8 mouse cellular contexts compared by ENCODE assay signal in genomic region chr3:104789312-104789605, GRCm38 (mm10). TPM values are rescaled to one million over a fixed set of nuclear protein-coding genes. Genes with fewer than 3 reads are reported as not detected.
DNase-seq lines count a peak whose midpoint lies in the region; ATAC-seq lines count a peak whose summit lies in the region.

No protein-coding gene starts in this region.

- peak; percentile 31 for DNase-seq in kidney, adult 9 months
- no peak for DNase-seq in kidney, adult 11 months
- peak; percentile 69 for DNase-seq in embryo, embryonic 11 days
- no peak for DNase-seq in intestine, embryonic 14.5 days (ENCODE audit: low spot score)
- no peak for DNase-seq in midbrain, embryonic 14.5 days
- no peak for DNase-seq in retina, postnatal 1 day
- no peak for DNase-seq in c-Kit-positive CD71-positive TER-119-positive erythroid progenitor cells, embryonic 14.5 days (ENCODE audit: low spot score)
- DNase-seq in left cerebral cortex, adult 9 months (ENCODE audit: low spot score in 2 of 2): no peak

- H3K9me3 ChIP-seq in intestine, embryonic 14.5 days (ENCODE audit: control insufficient read depth, low read length): no peaks in the 10 kb centered on the region
- no peaks in the 10 kb centered on the region for H3K9me3 ChIP-seq in midbrain, embryonic 14.5 days (ENCODE audit: control insufficient read depth, low read length)

- 1% methylated on average over 10 of the region's 10 CpGs for WGBS in intestine, embryonic 14.5 days
- whole genome bisulfite sequencing in midbrain, embryonic 14.5 days: 4% methylated on average over 10 of the region's 10 CpGs

- H3K4me3 ChIP-seq in intestine, embryonic 14.5 days (ENCODE audit: low read depth, low read length): peak overlapping the region; percentile 80
- peak overlapping the region; percentile 52 for H3K4me3 ChIP-seq in midbrain, embryonic 14.5 days (replicated peaks; ENCODE audit: low read depth, low read length)

- peaks cover 28% of the 10 kb centered on the region for H3K36me3 ChIP-seq in intestine, embryonic 14.5 days (ENCODE audit: control insufficient read depth, insufficient read depth, low read length)
- H3K36me3 ChIP-seq in midbrain, embryonic 14.5 days (ENCODE audit: control insufficient read depth, insufficient read depth, low read length): peaks cover 3% of the 10 kb centered on the region; the same call in 1 of the 2 replicates

- H3K27me3 ChIP-seq in intestine, embryonic 14.5 days (replicated peaks; ENCODE audit: control insufficient read depth, insufficient read depth, low read length): no peaks in the 10 kb centered on the region
- peaks cover 11% of the 10 kb centered on the region; the same call in 1 of the 2 replicates for H3K27me3 ChIP-seq in midbrain, embryonic 14.5 days (ENCODE audit: control insufficient read depth, insufficient read depth, low read length)

- peak overlapping the region; percentile 89 for H3K27ac ChIP-seq in intestine, embryonic 14.5 days (ENCODE audit: low read depth)
- H3K27ac ChIP-seq in midbrain, embryonic 14.5 days (replicated peaks; ENCODE audit: low read depth, low read length): no peak overlapping the region

- peaks cover 45% of the 10 kb centered on the region for H3K4me1 ChIP-seq in intestine, embryonic 14.5 days (replicated peaks; ENCODE audit: control insufficient read depth, insufficient read depth, low read length)
- H3K4me1 ChIP-seq in midbrain, embryonic 14.5 days (ENCODE audit: control insufficient read depth, insufficient read depth, low read length): peaks cover 9% of the 10 kb centered on the region; the same call in 1 of the 2 replicates

- peak overlapping the region; percentile 78 for H3K9ac ChIP-seq in intestine, embryonic 14.5 days (ENCODE audit: low read length)
- H3K9ac ChIP-seq in midbrain, embryonic 14.5 days (replicated peaks; ENCODE audit: low read length): peak overlapping the region; percentile 50

- H3K4me2 ChIP-seq in intestine, embryonic 14.5 days (ENCODE audit: low read length): peak overlapping the region; percentile 98
- H3K4me2 ChIP-seq in midbrain, embryonic 14.5 days (ENCODE audit: low read length): peak overlapping the region; percentile 96

- ATAC-seq in intestine, embryonic 14.5 days (replicated peaks; ENCODE audit: low FRiP score, low TSS enrichment, low read depth): peak; percentile 2; the same call in 1 of the 2 replicates
- peak; percentile 19; the same call in 1 of the 2 replicates for ATAC-seq in midbrain, embryonic 14.5 days (ENCODE audit: low FRiP score, low TSS enrichment)

RNA-seq across cellular contexts. Expression of gene Rhoc, which starts 1.1 kb away (rescaled TPM):
- 166 and 184 TPM in 2 replicates for polyA plus RNA-seq in intestine, embryonic 14.5 days (2014; fragmentation: Nextera tagmentation; extraction: Ambion mirVana)
- polyA plus RNA-seq in midbrain, embryonic 14.5 days (2014; fragmentation: Nextera tagmentation; extraction: Ambion mirVana): 30.9 and 40.2 TPM in 2 replicates

RNA-seq across cellular contexts. Expression of gene Fam19a3, which starts 7.6 kb away (rescaled TPM):
- 0.04 and 0.11 TPM in 2 replicates for polyA plus RNA-seq in intestine, embryonic 14.5 days (2014; fragmentation: Nextera tagmentation; extraction: Ambion mirVana)
- 0.05 TPM in 1 of 2 replicates, not detected in the other for polyA plus RNA-seq in midbrain, embryonic 14.5 days (2014; fragmentation: Nextera tagmentation; extraction: Ambion mirVana)

RNA-seq across cellular contexts. Expression of gene Ppm1j, which starts 8.4 kb away (rescaled TPM):
- polyA plus RNA-seq in intestine, embryonic 14.5 days (2014; fragmentation: Nextera tagmentation; extraction: Ambion mirVana): 2.1 and 3.1 TPM in 2 replicates
- polyA plus RNA-seq in midbrain, embryonic 14.5 days (2014; fragmentation: Nextera tagmentation; extraction: Ambion mirVana): 0.50 and 0.68 TPM in 2 replicates

RNA-seq across cellular contexts. Expression of gene Mov10, which starts 29.1 kb away (rescaled TPM):
- polyA plus RNA-seq in intestine, embryonic 14.5 days (2014; fragmentation: Nextera tagmentation; extraction: Ambion mirVana): 83.6 and 94.5 TPM in 2 replicates
- polyA plus RNA-seq in midbrain, embryonic 14.5 days (2014; fragmentation: Nextera tagmentation; extraction: Ambion mirVana): 3.6 and 6.6 TPM in 2 replicates

Comparison
In these comparisons a context has a peak if more than half of its experiments do, and no peak if none do; other contexts are left out.
1. DNase-seq: peak in kidney, adult 9 months (single experiment) and embryo, embryonic 11 days (single experiment); none in kidney, adult 11 months (single experiment), intestine, embryonic 14.5 days (single experiment), midbrain, embryonic 14.5 days (single experiment), retina, postnatal 1 day (single experiment), c-Kit-positive CD71-positive TER-119-positive erythroid progenitor cells, embryonic 14.5 days (single experiment) and left cerebral cortex, adult 9 months (0 of 2).